Mouse (Mus musculus): ENCODE data around the gene Poldip3. TPM values are rescaled to one million over a fixed set of nuclear protein-coding genes. Genes with fewer than 3 reads are reported as not detected.
A peak's percentile ranks its signal among the peaks of the same experiment; 100 is the strongest.
"Not testable (repeated sequence)": the region's sequence is repeated elsewhere in the genome, so short reads cannot be mapped to it uniquely, and the experiment has no call there.

The Poldip3 gene
- polyA plus RNA-seq, 1 experiment from 2014 or later, result 163 TPM

DNA sequence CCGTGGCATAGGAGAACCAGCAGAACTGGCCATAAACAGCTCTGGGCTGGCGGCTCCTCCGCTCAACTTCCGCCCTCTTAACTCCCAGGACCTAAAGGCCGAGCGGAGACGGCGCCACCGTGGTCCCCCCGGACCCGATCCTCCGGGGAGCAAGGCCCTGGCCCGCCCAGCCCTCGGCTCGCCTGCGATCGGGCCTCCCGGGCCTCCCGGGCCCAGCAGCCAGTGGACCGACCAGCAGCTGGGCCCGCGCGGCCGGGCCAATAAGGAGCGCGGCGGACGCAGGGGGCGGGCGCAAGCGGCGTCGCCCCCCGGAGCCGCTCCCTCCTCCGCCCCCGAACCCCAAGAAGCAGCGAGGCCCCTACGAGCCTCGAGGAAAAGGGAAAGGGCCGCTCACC is 386 bp downstream of the Poldip3 start:
- Histone ChIP-seq H3K27me3 (ENCODE audit: control insufficient read depth, insufficient read depth, low read length) (no peaks in the 10 kb centered on the region), H3K9ac (ENCODE audit: low read depth, low read length) (peak overlapping the region; percentile 91), H3K9me3 (ENCODE audit: control insufficient read depth, low read length) (no peaks in the 10 kb centered on the region), H3K4me1 (replicated peaks; ENCODE audit: control insufficient read depth, insufficient read depth, low read length) (no peaks in the 10 kb centered on the region), H3K36me3 (ENCODE audit: control insufficient read depth, insufficient read depth, low read length) (no peaks in the 10 kb centered on the region; the same call in 1 of the 2 replicates), H3K4me3 (ENCODE audit: low read depth, low read length) (peak overlapping the region; percentile 90), H3K27ac (ENCODE audit: low read depth, low read length) (peak overlapping the region; percentile 94), H3K4me2 (replicated peaks; ENCODE audit: low read depth, low read length) (peak overlapping the region; percentile 49)
- ATAC-seq (ENCODE audit: low FRiP score), result peak; percentile 81
- no peak for DNase-seq (ENCODE audit: low spot score)
- 0% methylated on average over 35 of the region's 41 CpGs for WGBS

GRCm38 (mm10) chr15:83148395-83148794 is 789 bp downstream of the Poldip3 start:
- Histone ChIP-seq H3K27ac (ENCODE audit: low read depth, low read length) (peak overlapping the region; percentile 94), H3K36me3 (ENCODE audit: control insufficient read depth, insufficient read depth, low read length) (no peaks in the 10 kb centered on the region; the same call in 1 of the 2 replicates), H3K27me3 (ENCODE audit: control insufficient read depth, insufficient read depth, low read length) (no peaks in the 10 kb centered on the region), H3K4me1 (replicated peaks; ENCODE audit: control insufficient read depth, insufficient read depth, low read length) (no peaks in the 10 kb centered on the region), H3K4me3 (ENCODE audit: low read depth, low read length) (peak overlapping the region; percentile 90), H3K9ac (ENCODE audit: low read depth, low read length) (peak overlapping the region; percentile 91), H3K4me2 (replicated peaks; ENCODE audit: low read depth, low read length) (peak overlapping the region; percentile 49), H3K9me3 (ENCODE audit: control insufficient read depth, low read length) (no peaks in the 10 kb centered on the region)
- 4% methylated on average over 21 of the region's 21 CpGs for WGBS
- ATAC-seq (ENCODE audit: low FRiP score), result no peak
- no peak for DNase-seq (ENCODE audit: low spot score)

DNA sequence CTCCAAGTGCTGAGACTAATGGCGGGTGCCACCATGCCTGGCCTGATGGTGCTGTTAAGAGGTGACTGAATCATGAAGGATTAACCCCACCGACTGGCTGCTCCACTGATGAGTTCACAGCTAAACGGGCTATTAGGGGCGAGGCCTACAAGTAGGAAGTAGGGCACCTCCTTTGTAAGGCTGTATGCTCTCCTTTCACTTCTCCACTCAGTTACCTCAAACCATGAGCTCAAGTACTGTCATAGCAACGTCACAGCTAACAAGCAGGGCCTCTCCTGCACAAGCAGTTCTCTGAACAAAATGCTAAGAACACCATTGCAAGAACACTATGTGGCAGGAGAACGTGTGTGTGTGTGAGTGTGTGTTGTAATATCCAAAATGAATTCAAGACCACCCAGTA is 3.6 kb downstream of the Poldip3 start:
- no peaks in the 10 kb centered on the region for H3K9me3 ChIP-seq (ENCODE audit: control insufficient read depth, low read length)
- no peak overlapping the region for H3K9ac ChIP-seq (ENCODE audit: low read depth, low read length)
- 0 out of 2 replicates have a peak, but pooled peaks cover 5% of the 10 kb centered on the region for H3K4me1 ChIP-seq (replicated peaks; ENCODE audit: control insufficient read depth, insufficient read depth, low read length)
- ATAC-seq (ENCODE audit: low FRiP score), result no peak
- H3K27me3 ChIP-seq (ENCODE audit: control insufficient read depth, insufficient read depth, low read length), result no peaks in the 10 kb centered on the region
- DNase-seq (ENCODE audit: low spot score), result no peak
- H3K36me3 ChIP-seq (ENCODE audit: control insufficient read depth, insufficient read depth, low read length), result no peaks in the 10 kb centered on the region; the same call in 1 of the 2 replicates
- no peak overlapping the region for H3K4me2 ChIP-seq (replicated peaks; ENCODE audit: low read depth, low read length)
- H3K4me3 ChIP-seq (ENCODE audit: low read depth, low read length), result no peak overlapping the region
- H3K27ac ChIP-seq (ENCODE audit: low read depth, low read length), result no peak overlapping the region
- 95% methylated on average over 6 of the region's 6 CpGs for WGBS

DNA sequence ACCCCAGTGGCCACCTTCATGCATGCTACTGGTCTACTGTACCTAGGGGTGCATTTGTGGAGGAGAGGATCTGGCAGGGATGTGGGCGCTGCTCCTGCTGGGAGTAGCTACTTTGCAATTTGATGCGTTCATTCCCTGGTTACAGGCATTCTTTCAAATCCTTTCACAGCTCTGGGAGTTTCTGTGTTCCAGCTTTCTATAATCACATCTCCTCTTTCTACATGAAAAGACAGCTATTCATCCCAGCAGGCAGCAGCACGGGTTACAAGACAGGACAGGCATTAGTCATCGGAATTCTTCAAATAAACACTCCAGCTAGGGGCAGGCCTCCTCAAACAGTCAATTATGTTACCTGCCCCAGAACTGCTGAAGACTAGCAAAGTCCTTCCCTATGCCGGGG is 6.3 kb downstream of the Poldip3 start:
- H3K4me1 ChIP-seq (replicated peaks; ENCODE audit: control insufficient read depth, insufficient read depth, low read length), result 0 out of 2 replicates have a peak, but pooled peaks cover 5% of the 10 kb centered on the region
- no peak for DNase-seq (ENCODE audit: low spot score)
- H3K9me3 ChIP-seq (ENCODE audit: control insufficient read depth, low read length), result no peaks in the 10 kb centered on the region
- no peaks in the 10 kb centered on the region for H3K27me3 ChIP-seq (ENCODE audit: control insufficient read depth, insufficient read depth, low read length)
- WGBS, result 56% methylated on average over 5 of the region's 5 CpGs
- no peak overlapping the region for H3K27ac ChIP-seq (ENCODE audit: low read depth, low read length)
- H3K9ac ChIP-seq (ENCODE audit: low read depth, low read length), result no peak overlapping the region
- H3K36me3 ChIP-seq (ENCODE audit: control insufficient read depth, insufficient read depth, low read length), result peaks cover 2% of the 10 kb centered on the region; the same call in 1 of the 2 replicates
- H3K4me3 ChIP-seq (ENCODE audit: low read depth, low read length), result no peak overlapping the region
- no peak overlapping the region for H3K4me2 ChIP-seq (replicated peaks; ENCODE audit: low read depth, low read length)
- no peak for ATAC-seq (ENCODE audit: low FRiP score)

- ATAC-seq (ENCODE audit: low FRiP score) (no peak), DNase-seq (ENCODE audit: low spot score) (no peak)
- no peak overlapping the region for H3K4me3 ChIP-seq (ENCODE audit: low read depth, low read length)
- no peak overlapping the region for H3K4me2 ChIP-seq (replicated peaks; ENCODE audit: low read depth, low read length)
- H3K4me1 ChIP-seq (replicated peaks; ENCODE audit: control insufficient read depth, insufficient read depth, low read length), result no peaks in the 10 kb centered on the region
- H3K9ac ChIP-seq (ENCODE audit: low read depth, low read length), result no peak overlapping the region
- 96% methylated on average over 2 of the region's 2 CpGs for WGBS
- no peak overlapping the region for H3K27ac ChIP-seq (ENCODE audit: low read depth, low read length)
- peaks cover 29% of the 10 kb centered on the region for H3K36me3 ChIP-seq (ENCODE audit: control insufficient read depth, insufficient read depth, low read length)
- H3K9me3 ChIP-seq (ENCODE audit: control insufficient read depth, low read length), result no peaks in the 10 kb centered on the region
- H3K27me3 ChIP-seq (ENCODE audit: control insufficient read depth, insufficient read depth, low read length), result no peaks in the 10 kb centered on the region
Observed at GRCm38 (mm10) chr15:83135654-83136053, 13.5 kb downstream of the Poldip3 start.

GRCm38 (mm10) chr15:83134671-83135070 is 14.5 kb downstream of the Poldip3 start:
- Histone ChIP-seq H3K36me3 (ENCODE audit: control insufficient read depth, insufficient read depth, low read length) (peaks cover 29% of the 10 kb centered on the region), H3K9ac (ENCODE audit: low read depth, low read length) (no peak overlapping the region), H3K27ac (ENCODE audit: low read depth, low read length) (no peak overlapping the region), H3K9me3 (ENCODE audit: control insufficient read depth, low read length) (no peaks in the 10 kb centered on the region), H3K4me2 (replicated peaks; ENCODE audit: low read depth, low read length) (no peak overlapping the region), H3K4me3 (ENCODE audit: low read depth, low read length) (no peak overlapping the region), H3K27me3 (ENCODE audit: control insufficient read depth, insufficient read depth, low read length) (no peaks in the 10 kb centered on the region), H3K4me1 (replicated peaks; ENCODE audit: control insufficient read depth, insufficient read depth, low read length) (no peaks in the 10 kb centered on the region)
- 96% methylated on average over 6 of the region's 6 CpGs for WGBS
- ATAC-seq (ENCODE audit: low FRiP score), result no peak
- DNase-seq (ENCODE audit: low spot score), result no peak

GRCm38 (mm10) chr15:83129530-83130231 is 19.5 kb downstream of the Poldip3 start:
- no peaks in the 10 kb centered on the region for H3K4me1 ChIP-seq (replicated peaks; ENCODE audit: control insufficient read depth, insufficient read depth, low read length)
- H3K4me3 ChIP-seq (ENCODE audit: low read depth, low read length), result no peak overlapping the region
- H3K36me3 ChIP-seq (ENCODE audit: control insufficient read depth, insufficient read depth, low read length), result peaks cover 26% of the 10 kb centered on the region
- H3K27me3 ChIP-seq (ENCODE audit: control insufficient read depth, insufficient read depth, low read length), result no peaks in the 10 kb centered on the region
- DNase-seq (ENCODE audit: low spot score), result no peak
- no peak overlapping the region for H3K27ac ChIP-seq (ENCODE audit: low read depth, low read length)
- H3K9ac ChIP-seq (ENCODE audit: low read depth, low read length), result no peak overlapping the region
- H3K4me2 ChIP-seq (replicated peaks; ENCODE audit: low read depth, low read length), result no peak overlapping the region
- no peaks in the 10 kb centered on the region for H3K9me3 ChIP-seq (ENCODE audit: control insufficient read depth, low read length)
- WGBS, result 95% methylated on average over 7 of the region's 7 CpGs
- no peak for ATAC-seq (ENCODE audit: low FRiP score)

- not testable (repeated sequence) for H3K9me3 ChIP-seq (ENCODE audit: control insufficient read depth, low read length); H3K27ac ChIP-seq (ENCODE audit: low read depth, low read length); H3K4me1 ChIP-seq (replicated peaks; ENCODE audit: control insufficient read depth, insufficient read depth, low read length); DNase-seq (ENCODE audit: low spot score); H3K4me2 ChIP-seq (replicated peaks; ENCODE audit: low read depth, low read length); H3K4me3 ChIP-seq (ENCODE audit: low read depth, low read length); H3K9ac ChIP-seq (ENCODE audit: low read depth, low read length); H3K27me3 ChIP-seq (ENCODE audit: control insufficient read depth, insufficient read depth, low read length)
- WGBS, result 66% methylated on average over 3 of the region's 3 CpGs
- H3K36me3 ChIP-seq (ENCODE audit: control insufficient read depth, insufficient read depth, low read length), result peaks cover 15% of the 10 kb centered on the region
- peak; percentile 48 for ATAC-seq (ENCODE audit: low FRiP score)
Observed at GRCm38 (mm10) chr15:83127037-83127436, 22.1 kb downstream of the Poldip3 start.

DNA sequence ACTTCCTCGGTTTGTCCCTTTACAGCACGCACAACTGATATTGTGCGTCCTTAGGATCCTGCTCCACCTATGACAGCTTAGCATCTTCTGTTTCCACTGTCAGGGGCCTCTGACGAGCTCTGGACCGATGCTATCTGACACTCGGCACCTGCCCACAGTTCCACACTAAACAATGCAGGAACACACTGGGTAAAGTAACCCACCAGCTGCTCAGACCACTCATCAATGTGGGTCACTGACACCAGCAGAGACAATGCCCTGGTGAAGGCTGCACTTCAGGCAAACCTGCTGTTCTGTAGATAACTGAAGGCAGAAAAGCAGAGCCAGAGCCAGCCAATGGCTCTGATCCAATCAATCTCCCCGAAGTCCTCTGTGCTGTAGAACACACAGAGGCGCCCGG is 22.6 kb downstream of the Poldip3 start:
- peaks cover 10% of the 10 kb centered on the region for H3K36me3 ChIP-seq (ENCODE audit: control insufficient read depth, insufficient read depth, low read length)
- H3K4me3 ChIP-seq (ENCODE audit: low read depth, low read length), result no peak overlapping the region
- H3K9ac ChIP-seq (ENCODE audit: low read depth, low read length), result no peak overlapping the region
- 89% methylated on average over 9 of the region's 9 CpGs for WGBS
- H3K27ac ChIP-seq (ENCODE audit: low read depth, low read length), result no peak overlapping the region
- H3K9me3 ChIP-seq (ENCODE audit: control insufficient read depth, low read length), result no peaks in the 10 kb centered on the region
- no peak overlapping the region for H3K4me2 ChIP-seq (replicated peaks; ENCODE audit: low read depth, low read length)
- DNase-seq (ENCODE audit: low spot score) (no peak), ATAC-seq (ENCODE audit: low FRiP score) (no peak)
- no peaks in the 10 kb centered on the region for H3K4me1 ChIP-seq (replicated peaks; ENCODE audit: control insufficient read depth, insufficient read depth, low read length)
- H3K27me3 ChIP-seq (ENCODE audit: control insufficient read depth, insufficient read depth, low read length), result no peaks in the 10 kb centered on the region
